Mouse (Mus musculus) limb, embryonic 10.5 days (tissue): ENCODE measurements around the gene Glt6d1. TPM values are rescaled to one million over a fixed set of nuclear protein-coding genes. Genes with fewer than 3 reads are reported as not detected.
"Not testable (repeated sequence)": the region's sequence is repeated elsewhere in the genome, so short reads cannot be mapped to it uniquely, and the experiment has no call there.

Experiments
- DNase-seq: peaks from one replicate; pipeline ENCODE4 v3.0.0-alpha.2; 2017; ENCODE audit warnings: low spot score
- H3K27ac ChIP-seq: fragments of 300-500 bp; sonication (generic); 2 replicates; pipeline ENCODE4 v1.5.1; 2016; ENCODE audit warnings: mild to moderate bottlenecking
- H3K27me3 ChIP-seq: fragments of 300-500 bp; sonication (generic); 2 replicates; pipeline ENCODE4 v1.6.1; 2016; ENCODE audit warnings: low read depth, mild to moderate bottlenecking; ENCODE audit not compliant: poor library complexity, severe bottlenecking
- H3K36me3 ChIP-seq: fragments of 300-500 bp; sonication (generic); 2 replicates; pipeline ENCODE4 v1.6.1; 2016; ENCODE audit warnings: mild to moderate bottlenecking, moderate library complexity
- H3K4me1 ChIP-seq: fragments of 300-500 bp; sonication (generic); 2 replicates; pipeline ENCODE4 v1.6.1; 2016
- H3K4me3 ChIP-seq: fragments of 300-500 bp; sonication (generic); 2 replicates; pipeline ENCODE4 v1.5.1; 2016; ENCODE audit warnings: mild to moderate bottlenecking, moderate library complexity
- H3K9me3 ChIP-seq: fragments of 300-500 bp; sonication (generic); replicated peaks from 2 replicates; pipeline ENCODE4 v1.6.1; 2016; ENCODE audit warnings: mild to moderate bottlenecking
- WGBS: fragments of 180-500 bp; shearing (Covaris S2); methylation state at CpG from one replicate; pipeline ENCODE4 v1.1.7; 2016; 5-methylcytosine and 5-hydroxymethylcytosine counted together
- polyA plus RNA-seq: library from polyadenylated mRNA; unstranded; fragments of >200 nt; fragmentation: Nextera tagmentation; extraction: Ambion mirVana; gene quantifications from 2 replicates; pipeline ENCODE4 v1.2.1, GENCODE M21; 2016

Glt6d1 gene
- polyA plus RNA-seq, result not detected in 2 replicates

- not testable (repeated sequence) for H3K4me1 ChIP-seq
- 83% methylated on average over 1 of the region's 1 CpGs for WGBS
These were observed at the start of gene Glt6d1 for GRCm38 (mm10) chr2:25815748-25816147. TSS of gene Glt6d1 (minus strand) at chr2:25815848.

GRCm38 (mm10) chr2:25865412-25865811 is 49.8 kb upstream of the Glt6d1 start:
- H3K9me3 ChIP-seq, result no peaks in the 10 kb centered on the region
- 11% methylated on average over 4 of the region's 4 CpGs for WGBS
- no peak overlapping the region for H3K27ac ChIP-seq
- H3K27me3 ChIP-seq, result peaks cover 59% of the 10 kb centered on the region
- no peaks in the 10 kb centered on the region for H3K36me3 ChIP-seq
- peaks cover 14% of the 10 kb centered on the region for H3K4me1 ChIP-seq
- no peak for DNase-seq
- no peak overlapping the region for H3K4me3 ChIP-seq

More at GRCm38 (mm10) chr2:25815748-25816147, at the start of gene Glt6d1:
- not testable (repeated sequence) for DNase-seq, H3K27me3 ChIP-seq, H3K27ac ChIP-seq, H3K9me3 ChIP-seq, H3K4me3 ChIP-seq, H3K36me3 ChIP-seq

DNA sequence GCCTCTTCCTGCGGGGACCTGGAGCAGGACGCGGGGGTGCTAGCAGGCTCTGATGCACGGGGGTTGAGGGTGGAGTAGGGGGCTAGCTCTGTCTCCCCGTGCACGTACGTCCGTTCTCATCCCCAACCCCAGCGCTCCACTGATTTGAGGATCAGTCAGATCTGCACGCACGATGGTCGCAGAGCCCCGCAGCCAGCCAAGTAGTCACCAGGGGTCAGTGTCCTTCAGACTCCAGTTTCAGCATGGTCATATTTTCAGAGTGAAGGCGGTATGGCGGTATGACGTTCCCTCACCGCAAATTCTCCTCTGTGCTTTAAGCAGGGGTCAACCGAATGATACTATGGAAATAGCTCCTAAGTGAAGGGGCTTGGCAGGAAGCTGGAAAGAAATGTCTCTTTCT is 48.6 kb upstream of the Glt6d1 start:
- Histone ChIP-seq H3K9me3 (no peaks in the 10 kb centered on the region), H3K36me3 (no peaks in the 10 kb centered on the region), H3K4me1 (peaks cover 14% of the 10 kb centered on the region), H3K27ac (no peak overlapping the region), H3K4me3 (peak overlapping the region; percentile 57), H3K27me3 (peaks cover 59% of the 10 kb centered on the region)
- 9% methylated on average over 18 of the region's 18 CpGs for WGBS
- no peak for DNase-seq

DNA sequence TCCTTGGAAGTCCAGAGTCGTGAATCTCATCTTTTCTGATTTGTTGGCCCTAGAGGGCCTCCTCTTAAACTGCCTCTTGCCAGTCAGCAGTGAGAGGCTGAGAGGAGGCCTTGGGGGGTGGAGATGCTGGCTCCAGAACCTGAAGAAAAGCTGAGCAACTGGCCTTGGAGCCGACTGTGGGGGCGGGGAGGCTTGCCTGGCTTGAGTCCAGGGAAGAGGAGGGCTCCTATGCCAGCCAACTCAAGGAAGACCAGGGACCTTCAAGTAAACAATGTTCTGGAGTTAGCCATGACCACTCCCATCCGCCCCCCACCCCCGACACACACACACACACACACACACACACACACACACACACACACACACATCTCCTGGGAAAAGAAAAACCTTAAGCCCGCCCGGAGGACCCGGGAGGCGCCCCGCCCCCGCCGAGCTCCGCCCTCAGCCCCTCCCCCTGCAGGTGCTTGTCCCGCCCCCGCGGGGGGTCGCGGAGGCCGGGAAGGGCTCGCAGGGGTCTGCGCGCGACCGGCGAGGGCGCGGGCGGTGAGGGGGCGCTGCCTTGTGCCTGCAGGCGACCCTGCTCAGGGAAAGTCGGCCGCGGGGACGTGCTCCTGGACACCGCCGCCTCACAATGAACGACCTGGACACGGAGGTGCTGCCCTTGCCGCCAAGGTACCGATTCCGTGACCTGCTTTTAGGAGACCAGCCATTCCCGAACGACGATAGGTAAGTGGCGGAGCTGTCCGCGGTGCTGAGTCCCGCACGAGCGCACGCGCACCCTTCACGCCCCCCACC is 47.9 kb upstream of the Glt6d1 start, which contains the start of gene Kcnt1:
TSS of gene Kcnt1 (plus strand) at position 398 of the 795 bp plus-strand sequence.
- peaks cover 59% of the 10 kb centered on the region for H3K27me3 ChIP-seq
- no peaks in the 10 kb centered on the region for H3K9me3 ChIP-seq
- H3K4me3 ChIP-seq, result peak within 1 kb of the TSS; percentile 57
- peak; percentile 72 for DNase-seq
- H3K36me3 ChIP-seq, result no peaks in the 10 kb centered on the region
- H3K4me1 ChIP-seq, result peaks cover 14% of the 10 kb centered on the region
- WGBS, result 2% methylated on average over 50 of the region's 53 CpGs
- no peak within 1 kb of the TSS for H3K27ac ChIP-seq

- WGBS, result 65% methylated on average over 5 of the region's 5 CpGs
- 0 out of 2 replicates have a peak overlapping the region, but pooled peaks have one; percentile 57 for H3K4me3 ChIP-seq
- no peak overlapping the region for H3K27ac ChIP-seq
- H3K36me3 ChIP-seq, result no peaks in the 10 kb centered on the region
- H3K4me1 ChIP-seq, result peaks cover 14% of the 10 kb centered on the region
- H3K9me3 ChIP-seq, result no peaks in the 10 kb centered on the region
- H3K27me3 ChIP-seq, result peaks cover 59% of the 10 kb centered on the region
- no peak for DNase-seq
These were observed 47.1 kb upstream of the Glt6d1 start for GRCm38 (mm10) chr2:25862696-25863270.

DNA sequence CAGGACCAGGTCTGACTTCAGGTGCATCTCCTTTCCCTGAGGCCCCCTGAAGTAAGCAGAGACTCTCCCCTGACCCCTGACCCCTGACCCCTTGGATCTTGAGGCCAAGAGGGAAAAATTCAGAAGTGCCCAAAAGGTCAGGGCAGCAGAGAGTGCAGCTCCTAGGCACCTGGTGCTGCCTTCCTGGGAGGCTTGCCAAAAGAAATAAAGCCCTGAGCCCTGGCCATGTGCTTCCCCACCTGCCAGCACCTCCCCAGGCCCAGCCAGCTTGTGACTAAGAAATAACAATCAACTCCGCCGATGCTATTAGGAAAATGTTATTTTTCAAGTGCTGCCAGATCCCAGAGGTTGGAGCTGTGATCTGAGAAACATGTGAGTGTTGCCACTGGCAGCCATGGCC is 46.4 kb upstream of the Glt6d1 start:
- 90% methylated on average over 2 of the region's 2 CpGs for WGBS
- Histone ChIP-seq H3K27ac (no peak overlapping the region), H3K4me1 (peaks cover 14% of the 10 kb centered on the region), H3K9me3 (no peaks in the 10 kb centered on the region), H3K4me3 (no peak overlapping the region), H3K36me3 (no peaks in the 10 kb centered on the region), H3K27me3 (peaks cover 54% of the 10 kb centered on the region)
- DNase-seq, result no peak

DNA sequence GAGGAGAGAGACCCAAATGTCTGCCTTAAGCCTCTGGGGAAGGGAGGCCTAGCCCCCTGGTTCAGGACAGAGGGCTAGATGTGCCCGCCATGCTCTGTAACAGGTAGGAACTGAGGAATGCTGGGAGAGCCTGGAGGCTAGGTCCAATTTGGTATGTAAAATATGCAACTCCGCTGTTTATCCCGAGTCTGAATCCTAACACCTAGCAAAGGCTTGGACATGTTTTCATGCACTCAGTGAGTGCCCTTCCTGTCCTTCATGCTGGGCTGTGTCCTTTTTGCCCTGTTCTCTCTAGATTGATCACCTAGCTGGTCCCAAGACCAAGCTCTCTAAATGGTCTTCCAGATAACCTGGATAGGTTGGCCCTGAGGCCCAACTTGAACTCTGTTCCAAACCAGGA is 44.2 kb upstream of the Glt6d1 start:
- no peak overlapping the region for H3K27ac ChIP-seq
- WGBS, result 94% methylated on average over 3 of the region's 3 CpGs
- no peak overlapping the region for H3K4me3 ChIP-seq
- H3K27me3 ChIP-seq, result peaks cover 33% of the 10 kb centered on the region
- DNase-seq, result no peak
- H3K36me3 ChIP-seq, result no peaks in the 10 kb centered on the region
- H3K9me3 ChIP-seq, result no peaks in the 10 kb centered on the region
- H3K4me1 ChIP-seq, result peaks cover 14% of the 10 kb centered on the region

- H3K27ac ChIP-seq, result no peak overlapping the region
- no peak for DNase-seq
- no peak overlapping the region for H3K4me3 ChIP-seq
- H3K9me3 ChIP-seq, result no peaks in the 10 kb centered on the region
- 85% methylated on average over 5 of the region's 5 CpGs for WGBS
- no peaks in the 10 kb centered on the region for H3K27me3 ChIP-seq
- H3K4me1 ChIP-seq, result no peaks in the 10 kb centered on the region
- H3K36me3 ChIP-seq, result no peaks in the 10 kb centered on the region
These were observed 38.4 kb upstream of the Glt6d1 start for GRCm38 (mm10) chr2:25853998-25854397.

GRCm38 (mm10) chr2:25852626-25853025 is 37.0 kb upstream of the Glt6d1 start:
- Histone ChIP-seq H3K9me3 (no peaks in the 10 kb centered on the region), H3K27me3 (no peaks in the 10 kb centered on the region), H3K4me3 (no peak overlapping the region), H3K4me1 (no peaks in the 10 kb centered on the region), H3K36me3 (no peaks in the 10 kb centered on the region), H3K27ac (no peak overlapping the region)
- WGBS, result 66% methylated on average over 3 of the region's 3 CpGs
- no peak for DNase-seq

DNA sequence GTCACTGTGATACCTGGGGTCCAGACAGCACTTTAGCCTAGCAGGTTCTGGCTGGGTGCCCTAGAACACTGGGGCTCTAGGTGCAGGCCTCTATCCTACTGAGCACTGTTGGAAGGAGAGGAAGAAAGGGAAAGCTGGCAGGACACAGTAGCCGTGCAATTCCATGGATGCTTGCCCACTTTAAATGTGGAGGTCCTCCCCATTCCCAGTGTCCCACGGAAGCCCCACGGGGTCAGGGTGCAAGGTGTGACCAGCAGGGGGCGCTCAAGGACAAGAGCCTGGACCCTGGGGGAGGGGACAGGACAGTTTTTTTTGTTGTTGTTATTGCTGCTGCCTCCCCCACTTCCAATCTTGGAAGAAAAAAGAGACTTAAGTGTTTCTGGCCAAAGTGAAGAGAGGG is 34.7 kb upstream of the Glt6d1 start:
- peak; percentile 77 for DNase-seq
- no peaks in the 10 kb centered on the region for H3K9me3 ChIP-seq
- no peaks in the 10 kb centered on the region for H3K36me3 ChIP-seq
- H3K4me1 ChIP-seq, result no peaks in the 10 kb centered on the region
- no peak overlapping the region for H3K27ac ChIP-seq
- H3K4me3 ChIP-seq, result no peak overlapping the region
- no peaks in the 10 kb centered on the region for H3K27me3 ChIP-seq
- 21% methylated on average over 4 of the region's 4 CpGs for WGBS

DNA sequence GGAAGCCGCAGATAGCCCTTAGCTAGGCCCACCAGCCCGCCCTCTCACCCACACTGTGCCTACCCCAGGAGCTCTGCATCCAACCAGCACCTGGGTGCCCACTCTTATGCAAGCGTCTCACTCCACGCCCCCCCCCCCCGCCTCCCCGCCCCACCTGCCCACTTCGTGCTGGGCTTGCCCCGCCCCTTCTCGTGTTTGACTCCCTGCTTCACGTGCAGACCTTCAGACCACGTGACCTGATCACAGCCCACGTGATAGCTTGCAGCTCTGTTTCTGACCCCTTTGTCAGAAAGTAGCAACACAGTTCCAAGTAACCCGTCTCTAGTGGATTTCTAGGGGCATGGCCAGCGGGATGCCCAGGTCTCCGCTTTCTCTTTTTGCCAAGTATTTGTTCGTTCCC is 31.6 kb upstream of the Glt6d1 start, which contains the start of gene Sohlh1:
TSS of gene Sohlh1 (minus strand) at position 23 of the 400 bp plus-strand sequence.
- no peaks in the 10 kb centered on the region for H3K27me3 ChIP-seq
- no peak for DNase-seq
- H3K9me3 ChIP-seq, result no peaks in the 10 kb centered on the region
- 85% methylated on average over 16 of the region's 16 CpGs for WGBS
- no peaks in the 10 kb centered on the region for H3K36me3 ChIP-seq
- no peaks in the 10 kb centered on the region for H3K4me1 ChIP-seq
- no peak within 1 kb of the TSS for H3K4me3 ChIP-seq
- no peak within 1 kb of the TSS for H3K27ac ChIP-seq

GRCm38 (mm10) chr2:25846516-25846915 is 30.9 kb upstream of the Glt6d1 start:
- H3K27ac ChIP-seq, result no peak overlapping the region
- H3K9me3 ChIP-seq, result no peaks in the 10 kb centered on the region
- no peaks in the 10 kb centered on the region for H3K27me3 ChIP-seq
- H3K4me3 ChIP-seq, result no peak overlapping the region
- no peaks in the 10 kb centered on the region for H3K4me1 ChIP-seq
- 87% methylated on average over 8 of the region's 8 CpGs for WGBS
- DNase-seq, result no peak
- no peaks in the 10 kb centered on the region for H3K36me3 ChIP-seq

GRCm38 (mm10) chr2:25844097-25844496 is 28.4 kb upstream of the Glt6d1 start:
- 88% methylated on average over 3 of the region's 3 CpGs for WGBS

More at GRCm38 (mm10) chr2:25844097-25844496, 28.4 kb upstream of the Glt6d1 start:
- no peak for DNase-seq
- H3K27me3 ChIP-seq, result no peaks in the 10 kb centered on the region
- no peaks in the 10 kb centered on the region for H3K9me3 ChIP-seq
- no peaks in the 10 kb centered on the region for H3K36me3 ChIP-seq
- H3K4me1 ChIP-seq, result no peaks in the 10 kb centered on the region
- H3K27ac ChIP-seq, result no peak overlapping the region
- H3K4me3 ChIP-seq, result no peak overlapping the region
